Mouse (Mus musculus) midbrain, postnatal 0 days (tissue): ENCODE measurements around the gene Rcbtb1. TPM values are rescaled to one million over a fixed set of nuclear protein-coding genes. Genes with fewer than 3 reads are reported as not detected.
A peak's percentile ranks its signal among the peaks of the same experiment; 100 is the strongest.
"Not testable (repeated sequence)": the region's sequence is repeated elsewhere in the genome, so short reads cannot be mapped to it uniquely, and the experiment has no call there.

Experiments
- ATAC-seq: fragments of 200-750 bp; cut with Nextera tagmentation; 2 replicates; pipeline ENCODE4 v1.8.0; 2017; ENCODE audit warnings: moderate number of reproducible peaks, mild to moderate bottlenecking, moderate TSS enrichment, moderate library complexity; ENCODE audit not compliant: low FRiP score
- DNase-seq: peaks from one replicate; pipeline ENCODE4 v3.0.0-alpha.2; 2015; ENCODE audit warnings: low spot score
- H3K27ac ChIP-seq: fragments of 300-500 bp; sonication (generic); 2 replicates; pipeline ENCODE4 v1.5.1; 2014; ENCODE audit warnings: low read depth, mild to moderate bottlenecking, low read length, mixed read lengths
- H3K27me3 ChIP-seq: fragments of 300-500 bp; sonication (generic); 2 replicates; pipeline ENCODE4 v1.6.1; 2014; ENCODE audit warnings: low read length, control low read depth, mixed read lengths; ENCODE audit not compliant: insufficient read depth
- H3K36me3 ChIP-seq: fragments of 300-500 bp; sonication (generic); 2 replicates; pipeline ENCODE4 v1.6.1; 2014; ENCODE audit warnings: low read length, control low read depth, mixed read lengths; ENCODE audit not compliant: insufficient read depth
- H3K4me1 ChIP-seq: fragments of 300-500 bp; sonication (generic); 2 replicates; pipeline ENCODE4 v1.6.1; 2014; ENCODE audit warnings: mild to moderate bottlenecking, control low read depth, antibody characterized with exemption, low read length, mixed read lengths; ENCODE audit not compliant: insufficient read depth
- H3K4me2 ChIP-seq: fragments of 300-500 bp; sonication (generic); 2 replicates; pipeline ENCODE4 v1.6.1; 2014; ENCODE audit warnings: low read depth, mild to moderate bottlenecking, low read length, mixed read lengths; ENCODE audit not compliant: poor library complexity, severe bottlenecking
- H3K4me3 ChIP-seq: fragments of 300-500 bp; sonication (generic); 2 replicates; pipeline ENCODE4 v1.5.1; 2014; ENCODE audit warnings: low read depth, mild to moderate bottlenecking, low read length, moderate library complexity
- H3K9ac ChIP-seq: fragments of 300-500 bp; sonication (generic); replicated peaks from 2 replicates; pipeline ENCODE4 v1.6.1; 2014; ENCODE audit warnings: mild to moderate bottlenecking, low read length, moderate library complexity, mixed read lengths; ENCODE audit not compliant: poor library complexity, severe bottlenecking
- H3K9me3 ChIP-seq: fragments of 300-500 bp; sonication (generic); 2 replicates; pipeline ENCODE4 v1.6.1; 2016; ENCODE audit warnings: low read length, control low read depth
- CTCF ChIP-seq: IDR thresholded peaks from 2 replicates; pipeline ENCODE4 v1.5.1; 2016; ENCODE audit warnings: antibody characterized with exemption, mild to moderate bottlenecking
- WGBS: fragments of 180-500 bp; shearing (Covaris S2); extraction: QIAGEN DNeasy Blood & Tissue Kit; methylation state at CpG from one replicate; pipeline ENCODE4 v1.1.7; 2014; 5-methylcytosine and 5-hydroxymethylcytosine counted together
- polyA plus RNA-seq: library from polyadenylated mRNA; unstranded; fragments of >200 nt; fragmentation: Nextera tagmentation; extraction: Ambion mirVana; gene quantifications from 2 replicates; pipeline ENCODE4 v1.2.1, GENCODE M21; 2015
- total RNA-seq: library from RNA; depleted of rRNA; stranded (reverse); fragments of >200 nt; gene quantifications from 2 replicates; pipeline ENCODE4 v1.2.3, GENCODE M21; 2014; rRNA removed

Gene Rcbtb1
- total and polyA plus RNA-seq, 2 experiments from 2014 or later = 32.1 to 32.2 TPM

DNA sequence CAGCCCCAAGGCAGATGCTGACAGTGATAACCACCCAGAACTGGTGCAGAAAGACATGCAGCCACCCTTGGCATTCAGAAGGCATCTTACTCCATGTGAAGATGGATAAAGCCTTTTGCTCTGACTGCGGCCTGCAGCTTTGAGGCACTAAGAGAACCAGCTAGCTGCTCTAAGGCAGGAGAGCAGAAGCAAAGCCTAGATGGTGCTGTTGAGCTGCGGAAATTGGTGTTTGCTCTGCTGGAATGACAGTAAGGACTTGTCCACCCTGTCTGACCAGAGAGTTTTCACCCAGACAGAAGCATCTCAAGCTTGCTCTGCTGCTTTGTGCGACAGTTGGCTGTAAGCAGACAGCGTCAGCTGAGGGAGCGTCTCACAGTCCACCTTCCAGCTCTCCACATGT, 49.3 kb downstream of the Rcbtb1 start:
- H3K9ac ChIP-seq, H3K27me3 ChIP-seq, H3K36me3 ChIP-seq, ATAC-seq, H3K4me1 ChIP-seq, H3K27ac ChIP-seq, H3K4me3 ChIP-seq, H3K4me2 ChIP-seq, H3K9me3 ChIP-seq: not testable (repeated sequence)
- DNase-seq = peak; percentile 71
- 68% methylated on average over 5 of the region's 5 CpGs for WGBS
- peak; percentile 70 for TF ChIP-seq CTCF

DNA sequence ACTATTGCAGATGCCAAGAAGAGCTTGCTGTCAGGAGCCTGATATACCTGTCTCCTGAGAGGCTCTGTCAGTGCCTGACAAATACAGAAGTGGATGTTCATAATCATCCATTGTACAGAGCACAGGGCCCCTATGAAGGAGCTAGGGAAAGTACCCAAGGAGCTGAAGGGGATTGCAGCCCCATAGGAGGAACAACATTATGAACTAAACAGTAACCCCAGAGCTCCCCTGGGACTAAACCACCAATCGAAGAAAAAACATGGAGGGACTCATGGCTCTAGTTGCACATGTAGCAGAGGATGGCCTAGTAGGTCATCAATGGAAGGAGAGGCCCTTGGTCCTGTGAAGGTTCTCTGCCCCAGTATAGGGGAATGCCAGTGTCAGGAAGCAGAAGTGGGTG, 54.9 kb downstream of the Rcbtb1 start:
- ATAC-seq, DNase-seq: not testable (repeated sequence)
- 88% methylated on average over 1 of the region's 1 CpGs for WGBS

GRCm38 (mm10) chr14:59260056-59260455, 59.0 kb downstream of the Rcbtb1 start, which contains the start of gene Gm6904:
TSS of gene Gm6904 (minus strand) at chr14:59260216.
- no peak for TF ChIP-seq CTCF
- H3K36me3 ChIP-seq = no peaks in the 10 kb centered on the region
- H3K9ac ChIP-seq = no peak within 1 kb of the TSS
- no peaks in the 10 kb centered on the region for H3K9me3 ChIP-seq
- DNase-seq = no peak
- no peak within 1 kb of the TSS for H3K4me3 ChIP-seq
- ATAC-seq = no peak
- no peaks in the 10 kb centered on the region for H3K27me3 ChIP-seq
- H3K27ac ChIP-seq = no peak within 1 kb of the TSS
- no peaks in the 10 kb centered on the region for H3K4me1 ChIP-seq
- 76% methylated on average over 3 of the region's 3 CpGs for WGBS
- no peak within 1 kb of the TSS for H3K4me2 ChIP-seq

More for the DNA sequence above, 54.9 kb downstream of the Rcbtb1 start:
- H3K4me2 ChIP-seq, H3K4me1 ChIP-seq, H3K4me3 ChIP-seq, H3K27ac ChIP-seq, H3K27me3 ChIP-seq, H3K9me3 ChIP-seq, H3K36me3 ChIP-seq, H3K9ac ChIP-seq: not testable (repeated sequence)

- H3K36me3 ChIP-seq, ATAC-seq, H3K27ac ChIP-seq, H3K9me3 ChIP-seq, H3K27me3 ChIP-seq, H3K4me3 ChIP-seq, H3K4me2 ChIP-seq, H3K9ac ChIP-seq, DNase-seq, H3K4me1 ChIP-seq: not testable (repeated sequence)
- 93% methylated on average over 4 of the region's 4 CpGs for WGBS
These were observed 74.0 kb downstream of the Rcbtb1 start for GRCm38 (mm10) chr14:59274961-59275360.

Other genes starting within 250 kb of the Rcbtb1 start
- not detected in 2 replicates for gene 1700129C05Rik, start 58.3 kb upstream of the Rcbtb1 start, total RNA-seq
- not detected in 2 replicates for gene 1700129C05Rik, start 58.3 kb upstream of the Rcbtb1 start, polyA plus RNA-seq
- not detected in 2 replicates for gene Gm5142, start 22.5 kb upstream of the Rcbtb1 start, total RNA-seq
- gene Gm5142, start 22.5 kb upstream of the Rcbtb1 start, polyA plus RNA-seq = not detected in 2 replicates
- 0.76 TPM in 1 of 2 replicates, not detected in the other for gene Gm6904, start 59.0 kb downstream of the Rcbtb1 start, total RNA-seq
- gene Gm6904, start 59.0 kb downstream of the Rcbtb1 start, polyA plus RNA-seq = not detected in 2 replicates
- gene Phf11a, start 96.3 kb downstream of the Rcbtb1 start, total RNA-seq = not detected in 2 replicates
- not detected in 2 replicates for gene Phf11a, start 96.3 kb downstream of the Rcbtb1 start, polyA plus RNA-seq
- 0.27 TPM in 1 of 2 replicates, not detected in the other for gene Phf11b, start 140.1 kb downstream of the Rcbtb1 start, total RNA-seq
- 0.17 and 0.23 TPM in 2 replicates for gene Phf11b, start 140.1 kb downstream of the Rcbtb1 start, polyA plus RNA-seq
- 0.11 and 0.42 TPM in 2 replicates for gene Phf11d, start 164.3 kb downstream of the Rcbtb1 start, total RNA-seq
- gene Phf11d, start 164.3 kb downstream of the Rcbtb1 start, polyA plus RNA-seq = 0.43 and 0.58 TPM in 2 replicates
- 0.05 TPM in 1 of 2 replicates, not detected in the other for gene Phf11c, start 194.2 kb downstream of the Rcbtb1 start, total RNA-seq
- gene Phf11c, start 194.2 kb downstream of the Rcbtb1 start, polyA plus RNA-seq = 0.05 and 0.06 TPM in 2 replicates
- gene Setdb2, start 239.7 kb downstream of the Rcbtb1 start, total RNA-seq = 2.5 and 2.7 TPM in 2 replicates
- gene Setdb2, start 239.7 kb downstream of the Rcbtb1 start, polyA plus RNA-seq = 4.2 and 4.3 TPM in 2 replicates
- gene Cab39l, start 239.8 kb downstream of the Rcbtb1 start, total RNA-seq = 12.3 and 26.5 TPM in 2 replicates
- 15.1 and 15.3 TPM in 2 replicates for gene Cab39l, start 239.8 kb downstream of the Rcbtb1 start, polyA plus RNA-seq